Mouse (Mus musculus) thymus, postnatal 4 days (tissue): ENCODE results near the gene Nrd1.

Experiments
- DNase-seq: peaks from one replicate; pipeline ENCODE4 v3.0.0; 2021

Nrd1 gene

GRCm38 (mm10) chr4:109103145-109103883 is 102.9 kb downstream of the Nrd1 start:
- peak; percentile 16 for DNase-seq

- no peak for DNase-seq
Observed at GRCm38 (mm10) chr4:109105254-109105653, 104.8 kb downstream of the Nrd1 start.

GRCm38 (mm10) chr4:109106034-109106433 is 105.6 kb downstream of the Nrd1 start:
- peak; percentile 22 for DNase-seq

GRCm38 (mm10) chr4:109106594-109106993 is 106.1 kb downstream of the Nrd1 start:
- DNase-seq = no peak

GRCm38 (mm10) chr4:109109012-109109411 is 108.6 kb downstream of the Nrd1 start:
- no peak for DNase-seq

GRCm38 (mm10) chr4:109109686-109110085 is 109.2 kb downstream of the Nrd1 start:
- DNase-seq = no peak

GRCm38 (mm10) chr4:109110978-109111377 is 110.5 kb downstream of the Nrd1 start:
- no peak for DNase-seq
